Comparison of ENCODE assay signal across 11 mouse cellular contexts in genomic region chr9:70203267-70204076, GRCm38 (mm10).
"Had no signal": no experiment of that assay in that cellular context is flagged by ENCODE, and none has a peak within 500 bp of the region (broad histone marks: within the 10 kb centered on the region; RNA-seq: fewer than 3 reads in every experiment).

No protein-coding gene starts in this region.

- H3K27ac ChIP-seq: kidney, postnatal 0 days; layer of hippocampus, adult 2 months; limb, embryonic 12.5 days; liver, embryonic 13.5 days; lung, embryonic 15.5 days; macrophage; midbrain, embryonic 15.5 days; neural tube, embryonic 12.5 days had no signal

- ATAC-seq: liver, postnatal 0 days; midbrain, embryonic 15.5 days had no signal

- H3K9ac ChIP-seq: limb, embryonic 12.5 days; liver, embryonic 13.5 days; liver, postnatal 0 days; lung, embryonic 15.5 days; midbrain, embryonic 15.5 days; neural tube, embryonic 12.5 days had no signal

- H3K36me3 ChIP-seq: limb, embryonic 12.5 days; liver, embryonic 13.5 days; lung, embryonic 15.5 days; midbrain, embryonic 15.5 days; neural tube, embryonic 12.5 days had no signal

- H3K9me3 ChIP-seq: limb, embryonic 12.5 days; liver, embryonic 13.5 days; lung, embryonic 15.5 days; megakaryocyte, embryonic 14.5 days; midbrain, embryonic 15.5 days; neural tube, embryonic 12.5 days had no signal

- H3K4me3 ChIP-seq: layer of hippocampus, adult 2 months; limb, embryonic 12.5 days; liver, embryonic 13.5 days; lung, embryonic 15.5 days; megakaryocyte, embryonic 14.5 days; midbrain, embryonic 15.5 days; neural tube, embryonic 12.5 days had no signal

- H3K4me2 ChIP-seq: limb, embryonic 12.5 days; liver, embryonic 13.5 days; lung, embryonic 15.5 days; midbrain, embryonic 11.5 days; midbrain, embryonic 15.5 days; neural tube, embryonic 12.5 days had no signal

- H3K27me3 ChIP-seq: limb, embryonic 12.5 days; lung, embryonic 15.5 days; neural tube, embryonic 12.5 days had no signal
